Mouse (Mus musculus): Measurements from ENCODE around the gene Atp13a2. TPM values are rescaled to one million over a fixed set of nuclear protein-coding genes. Genes with fewer than 3 reads are reported as not detected.

Gene Atp13a2
- polyA plus RNA-seq, 1 experiment from 2014 or later = 160 TPM

- no peaks in the 10 kb centered on the region for H3K9me3 ChIP-seq (ENCODE audit: control insufficient read depth, low read length)
- peaks cover 27% of the 10 kb centered on the region for H3K4me1 ChIP-seq (ENCODE audit: control insufficient read depth, insufficient read depth, low read length)
- peak overlapping the region; percentile 92 for H3K9ac ChIP-seq (replicated peaks; ENCODE audit: low read depth, low read length)
- ATAC-seq (ENCODE audit: low read depth) = no peak; the same call in 1 of the 2 replicates
- no peaks in the 10 kb centered on the region; the same call in 1 of the 2 replicates for H3K36me3 ChIP-seq (ENCODE audit: control insufficient read depth, insufficient read depth, low read length)
- no peaks in the 10 kb centered on the region for H3K27me3 ChIP-seq (ENCODE audit: control insufficient read depth, insufficient read depth, low read length)
- WGBS = 22% methylated on average over 7 of the region's 7 CpGs
- H3K4me3 ChIP-seq (ENCODE audit: low read depth, low read length) = peak overlapping the region; percentile 92
- H3K27ac ChIP-seq (ENCODE audit: low read depth, low read length) = peak overlapping the region; percentile 89; the same call in 1 of the 2 replicates
- peak overlapping the region; percentile 90 for H3K4me2 ChIP-seq (ENCODE audit: low read depth, low read length)
Observed at GRCm38 (mm10) chr4:140987476-140987875, 803 bp downstream of the Atp13a2 start.

GRCm38 (mm10) chr4:140988706-140989290 lies 2.1 kb downstream of the Atp13a2 start:
- Histone ChIP-seq H3K9ac (replicated peaks; ENCODE audit: low read depth, low read length) (peak overlapping the region; percentile 21; the same call in 1 of the 2 replicates), H3K4me3 (ENCODE audit: low read depth, low read length) (peak overlapping the region; percentile 92; the same call in 1 of the 2 replicates), H3K27me3 (ENCODE audit: control insufficient read depth, insufficient read depth, low read length) (no peaks in the 10 kb centered on the region), H3K4me2 (ENCODE audit: low read depth, low read length) (peak overlapping the region; percentile 90), H3K36me3 (ENCODE audit: control insufficient read depth, insufficient read depth, low read length) (peaks cover 6% of the 10 kb centered on the region), H3K4me1 (ENCODE audit: control insufficient read depth, insufficient read depth, low read length) (peaks cover 23% of the 10 kb centered on the region), H3K27ac (ENCODE audit: low read depth, low read length) (no peak overlapping the region), H3K9me3 (ENCODE audit: control insufficient read depth, low read length) (no peaks in the 10 kb centered on the region)
- no peak for ATAC-seq (ENCODE audit: low read depth)
- WGBS = 49% methylated on average over 7 of the region's 7 CpGs

- no peak overlapping the region for H3K27ac ChIP-seq (ENCODE audit: low read depth, low read length)
- H3K9me3 ChIP-seq (ENCODE audit: control insufficient read depth, low read length) = no peaks in the 10 kb centered on the region
- WGBS = 78% methylated on average over 14 of the region's 14 CpGs
- H3K36me3 ChIP-seq (ENCODE audit: control insufficient read depth, insufficient read depth, low read length) = peaks cover 12% of the 10 kb centered on the region
- H3K4me3 ChIP-seq (ENCODE audit: low read depth, low read length) = no peak overlapping the region
- H3K4me2 ChIP-seq (ENCODE audit: low read depth, low read length) = no peak overlapping the region
- no peaks in the 10 kb centered on the region for H3K27me3 ChIP-seq (ENCODE audit: control insufficient read depth, insufficient read depth, low read length)
- ATAC-seq (ENCODE audit: low read depth) = no peak
- H3K4me1 ChIP-seq (ENCODE audit: control insufficient read depth, insufficient read depth, low read length) = peaks cover 23% of the 10 kb centered on the region
- no peak overlapping the region for H3K9ac ChIP-seq (replicated peaks; ENCODE audit: low read depth, low read length)
Observed at GRCm38 (mm10) chr4:140989447-140989846, 2.8 kb downstream of the Atp13a2 start.

GRCm38 (mm10) chr4:140992215-140992614 lies 5.5 kb downstream of the Atp13a2 start:
- H3K9ac ChIP-seq (replicated peaks; ENCODE audit: low read depth, low read length) = no peak overlapping the region
- 76% methylated on average over 20 of the region's 20 CpGs for WGBS

GRCm38 (mm10) chr4:140993846-140994245 lies 7.2 kb downstream of the Atp13a2 start:
- H3K4me2 ChIP-seq (ENCODE audit: low read depth, low read length) = no peak overlapping the region
- 92% methylated on average over 8 of the region's 8 CpGs for WGBS
- peaks cover 53% of the 10 kb centered on the region for H3K36me3 ChIP-seq (ENCODE audit: control insufficient read depth, insufficient read depth, low read length)
- ATAC-seq (ENCODE audit: low read depth) = no peak
- H3K4me1 ChIP-seq (ENCODE audit: control insufficient read depth, insufficient read depth, low read length) = peaks cover 8% of the 10 kb centered on the region
- no peak overlapping the region for H3K9ac ChIP-seq (replicated peaks; ENCODE audit: low read depth, low read length)
- no peaks in the 10 kb centered on the region for H3K9me3 ChIP-seq (ENCODE audit: control insufficient read depth, low read length)
- H3K27ac ChIP-seq (ENCODE audit: low read depth, low read length) = no peak overlapping the region
- no peaks in the 10 kb centered on the region for H3K27me3 ChIP-seq (ENCODE audit: control insufficient read depth, insufficient read depth, low read length)
- no peak overlapping the region for H3K4me3 ChIP-seq (ENCODE audit: low read depth, low read length)

More at GRCm38 (mm10) chr4:140992215-140992614, 5.5 kb downstream of the Atp13a2 start:
- Histone ChIP-seq H3K36me3 (ENCODE audit: control insufficient read depth, insufficient read depth, low read length) (peaks cover 40% of the 10 kb centered on the region), H3K9me3 (ENCODE audit: control insufficient read depth, low read length) (no peaks in the 10 kb centered on the region), H3K4me1 (ENCODE audit: control insufficient read depth, insufficient read depth, low read length) (peaks cover 23% of the 10 kb centered on the region), H3K4me2 (ENCODE audit: low read depth, low read length) (no peak overlapping the region), H3K4me3 (ENCODE audit: low read depth, low read length) (no peak overlapping the region), H3K27ac (ENCODE audit: low read depth, low read length) (no peak overlapping the region), H3K27me3 (ENCODE audit: control insufficient read depth, insufficient read depth, low read length) (no peaks in the 10 kb centered on the region)
- ATAC-seq (ENCODE audit: low read depth) = no peak

- Histone ChIP-seq H3K27ac (ENCODE audit: low read depth, low read length) (no peak overlapping the region), H3K9me3 (ENCODE audit: control insufficient read depth, low read length) (no peaks in the 10 kb centered on the region), H3K27me3 (ENCODE audit: control insufficient read depth, insufficient read depth, low read length) (no peaks in the 10 kb centered on the region), H3K4me2 (ENCODE audit: low read depth, low read length) (no peak overlapping the region), H3K9ac (replicated peaks; ENCODE audit: low read depth, low read length) (no peak overlapping the region), H3K4me3 (ENCODE audit: low read depth, low read length) (no peak overlapping the region), H3K36me3 (ENCODE audit: control insufficient read depth, insufficient read depth, low read length) (peaks cover 71% of the 10 kb centered on the region), H3K4me1 (ENCODE audit: control insufficient read depth, insufficient read depth, low read length) (no peaks in the 10 kb centered on the region)
- 91% methylated on average over 8 of the region's 8 CpGs for WGBS
- no peak for ATAC-seq (ENCODE audit: low read depth)
Observed at GRCm38 (mm10) chr4:140995811-140996210, 9.1 kb downstream of the Atp13a2 start.

GRCm38 (mm10) chr4:140996812-140997211 lies 10.1 kb downstream of the Atp13a2 start:
- H3K4me2 ChIP-seq (ENCODE audit: low read depth, low read length) = no peak overlapping the region
- WGBS = 97% methylated on average over 9 of the region's 9 CpGs
- ATAC-seq (ENCODE audit: low read depth) = no peak
- H3K9me3 ChIP-seq (ENCODE audit: control insufficient read depth, low read length) = no peaks in the 10 kb centered on the region
- H3K27ac ChIP-seq (ENCODE audit: low read depth, low read length) = no peak overlapping the region
- H3K27me3 ChIP-seq (ENCODE audit: control insufficient read depth, insufficient read depth, low read length) = no peaks in the 10 kb centered on the region
- H3K4me3 ChIP-seq (ENCODE audit: low read depth, low read length) = no peak overlapping the region
- H3K4me1 ChIP-seq (ENCODE audit: control insufficient read depth, insufficient read depth, low read length) = no peaks in the 10 kb centered on the region
- H3K36me3 ChIP-seq (ENCODE audit: control insufficient read depth, insufficient read depth, low read length) = peaks cover 79% of the 10 kb centered on the region
- H3K9ac ChIP-seq (replicated peaks; ENCODE audit: low read depth, low read length) = no peak overlapping the region

- Histone ChIP-seq H3K27ac (ENCODE audit: low read depth, low read length) (no peak overlapping the region), H3K9ac (replicated peaks; ENCODE audit: low read depth, low read length) (no peak overlapping the region), H3K36me3 (ENCODE audit: control insufficient read depth, insufficient read depth, low read length) (peaks cover 62% of the 10 kb centered on the region), H3K4me1 (ENCODE audit: control insufficient read depth, insufficient read depth, low read length) (0 out of 2 replicates have a peak, but pooled peaks cover 4% of the 10 kb centered on the region), H3K4me2 (ENCODE audit: low read depth, low read length) (no peak overlapping the region), H3K27me3 (ENCODE audit: control insufficient read depth, insufficient read depth, low read length) (no peaks in the 10 kb centered on the region), H3K4me3 (ENCODE audit: low read depth, low read length) (no peak overlapping the region), H3K9me3 (ENCODE audit: control insufficient read depth, low read length) (no peaks in the 10 kb centered on the region)
- WGBS = 78% methylated on average over 13 of the region's 13 CpGs
- ATAC-seq (ENCODE audit: low read depth) = no peak
Observed at GRCm38 (mm10) chr4:141005983-141006382, 19.3 kb downstream of the Atp13a2 start.

- 82% methylated on average over 8 of the region's 8 CpGs for WGBS
- Histone ChIP-seq H3K36me3 (ENCODE audit: control insufficient read depth, insufficient read depth, low read length) (peaks cover 44% of the 10 kb centered on the region), H3K4me1 (ENCODE audit: control insufficient read depth, insufficient read depth, low read length) (peaks cover 20% of the 10 kb centered on the region), H3K27ac (ENCODE audit: low read depth, low read length) (no peak overlapping the region), H3K4me3 (ENCODE audit: low read depth, low read length) (no peak overlapping the region), H3K9ac (replicated peaks; ENCODE audit: low read depth, low read length) (no peak overlapping the region), H3K4me2 (ENCODE audit: low read depth, low read length) (no peak overlapping the region), H3K9me3 (ENCODE audit: control insufficient read depth, low read length) (no peaks in the 10 kb centered on the region), H3K27me3 (ENCODE audit: control insufficient read depth, insufficient read depth, low read length) (no peaks in the 10 kb centered on the region)
- ATAC-seq (ENCODE audit: low read depth) = no peak
Observed at GRCm38 (mm10) chr4:141008028-141008427, 21.4 kb downstream of the Atp13a2 start.
